Mouse (Mus musculus) layer of hippocampus, adult 18-20 months (tissue): Measurements from ENCODE around the gene Mfsd14a. TPM values are rescaled to one million over a fixed set of nuclear protein-coding genes. Genes with fewer than 3 reads are reported as not detected.

ENCODE experiments used
- DNase-seq, 2 experiments: peaks; one replicate each; pipeline ENCODE4 v3.0.0; 2022; ENCODE audit warnings: low spot score in 2 of 2
- total RNA-seq, 2 experiments: library from RNA; stranded (reverse); gene quantifications; 2 replicates each; pipeline ENCODE4 v1.2.3; 2021

Gene Mfsd14a
- total RNA-seq, 2 experiments from 2014 or later = 58.3 to 59.3 TPM

DNA sequence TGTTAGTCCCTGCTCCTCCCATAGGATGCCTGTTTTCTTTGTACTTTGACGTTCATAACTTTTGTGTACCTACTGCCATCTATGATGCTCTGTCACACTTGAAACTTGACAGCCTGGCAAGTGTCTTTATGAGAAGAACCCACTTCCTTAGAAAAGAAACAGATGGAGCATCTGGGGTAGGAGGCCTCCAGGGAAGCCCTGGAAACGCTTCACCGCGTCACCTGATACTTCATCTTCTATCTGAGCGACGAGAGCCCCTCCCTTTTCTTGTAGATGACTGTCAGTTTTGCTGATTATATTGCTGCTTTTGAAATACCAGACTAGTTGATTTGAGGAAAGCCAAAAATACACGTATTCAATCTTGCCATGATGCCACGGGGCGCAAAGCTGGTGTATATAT, 57.9 kb downstream of the Mfsd14a start:
- no peak for DNase-seq

- no peak for DNase-seq
These were observed 60.7 kb downstream of the Mfsd14a start for GRCm38 (mm10) chr3:116601781-116602180.

DNA sequence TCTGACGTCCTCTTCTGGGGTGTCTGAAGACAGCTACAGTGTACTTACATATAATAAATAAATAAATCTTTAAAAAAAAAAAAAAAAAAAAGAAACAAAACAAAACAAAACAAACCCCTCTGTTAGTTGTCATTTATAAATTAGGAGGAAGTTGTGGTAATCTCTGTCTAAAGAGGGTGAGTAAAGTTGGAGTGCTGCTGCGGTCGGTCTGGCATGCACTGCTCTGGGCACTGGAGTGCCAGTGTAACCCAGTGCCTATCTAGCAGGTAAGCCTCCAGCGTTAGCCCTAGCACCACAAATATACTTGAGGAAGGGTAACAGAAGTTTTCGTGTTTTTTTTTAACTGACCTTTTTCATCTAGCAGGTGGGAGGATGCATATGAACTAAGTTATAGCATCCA, 61.5 kb downstream of the Mfsd14a start:
- DNase-seq = no peak

DNA sequence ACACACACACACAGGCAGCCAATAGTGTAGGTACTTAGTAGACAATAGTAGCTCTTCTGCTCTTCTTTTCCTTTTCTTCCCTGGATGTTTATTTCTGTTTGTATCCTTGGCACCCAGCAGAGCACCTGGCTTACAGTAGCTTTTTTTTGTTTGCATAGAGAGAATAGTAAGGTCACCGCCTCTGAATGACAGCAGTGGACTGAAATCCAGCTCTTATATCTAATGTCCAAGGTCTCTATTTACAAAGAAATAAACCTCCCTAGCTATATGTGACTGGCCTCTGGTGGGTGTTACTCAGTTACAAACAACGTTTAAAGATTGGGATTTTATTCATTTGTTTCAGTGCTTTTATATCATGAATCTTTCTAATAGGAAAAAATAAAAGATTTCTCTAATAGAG, 62.8 kb downstream of the Mfsd14a start:
- no peak for DNase-seq

- DNase-seq = no peak
These were observed 66.9 kb downstream of the Mfsd14a start for GRCm38 (mm10) chr3:116595603-116595991.

- DNase-seq = peak; percentile 93 to 99
These were observed 67.5 kb downstream of the Mfsd14a start, which contains the start of gene Sass6 for GRCm38 (mm10) chr3:116594728-116595602. TSS of gene Sass6 (plus strand) at chr3:116594982.

DNA sequence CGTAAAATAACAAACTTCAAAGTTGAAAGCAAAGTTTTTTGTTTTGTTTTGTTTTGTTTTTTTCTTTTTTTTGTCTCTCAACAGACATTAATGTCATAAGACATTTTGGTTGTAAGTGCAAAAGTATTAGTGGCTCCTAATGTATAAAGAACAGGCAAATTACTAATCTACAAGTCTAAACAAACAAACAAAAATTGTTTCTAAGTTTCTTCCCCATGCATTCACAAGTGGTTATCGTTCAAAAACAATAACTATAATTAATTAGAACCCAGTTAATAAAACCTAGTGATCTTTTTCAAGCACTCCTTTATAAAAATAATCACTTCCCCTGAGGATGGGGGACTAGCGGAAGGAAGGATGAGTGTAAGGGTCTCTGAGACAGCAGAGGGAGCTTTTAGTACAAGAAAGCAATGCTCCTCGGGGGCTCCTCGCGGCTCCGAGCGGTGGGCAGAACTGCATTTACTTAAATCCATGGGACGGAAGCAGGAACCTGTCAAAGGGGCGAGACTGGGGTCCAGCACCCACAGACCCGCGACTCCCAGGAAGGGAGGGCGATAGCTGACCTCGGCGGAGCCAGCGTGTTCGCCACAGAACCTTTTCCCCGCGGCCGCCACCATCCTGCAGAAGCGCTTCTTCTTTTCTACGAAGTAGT, 68.3 kb downstream of the Mfsd14a start:
- no peak for DNase-seq

DNA sequence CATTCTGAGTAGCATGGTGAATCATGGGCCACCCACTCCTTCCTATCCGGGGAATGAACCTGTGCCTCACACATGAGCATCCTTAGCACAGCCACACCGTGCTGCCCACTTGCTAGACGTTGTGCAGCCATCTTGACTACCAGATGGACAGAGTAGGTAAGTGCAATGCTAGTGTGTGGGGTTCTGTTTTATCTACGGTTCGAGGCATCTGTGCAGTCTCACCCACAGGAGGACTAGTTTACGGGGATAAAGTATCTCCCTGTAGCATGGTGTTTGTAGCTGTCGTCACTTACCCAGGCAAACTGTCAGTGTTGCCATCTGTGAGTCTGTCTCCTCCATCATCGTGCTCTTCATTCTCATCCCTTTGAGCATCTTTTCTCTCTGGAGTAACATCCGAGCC, 80.3 kb downstream of the Mfsd14a start:
- peak; percentile 13 to 47 for DNase-seq

Other genes starting within 250 kb of the Mfsd14a start
- 1 to 10 TPM; 3.2 to 5.2 TPM for gene Cdc14a, start 238.6 kb downstream of the Mfsd14a start, total RNA-seq
- 10 to 100 TPM; 51.5 to 59.4 TPM for gene Rtca, start 154.5 kb downstream of the Mfsd14a start, total RNA-seq
- gene Dbt, start 149.6 kb downstream of the Mfsd14a start, total RNA-seq = 10 to 100 TPM; 16.0 to 21.9 TPM
- not detected for gene Lrrc39, start 99.7 kb downstream of the Mfsd14a start, total RNA-seq
- gene Sass6, start 67.7 kb downstream of the Mfsd14a start, total RNA-seq = 1 to 10 TPM; 8.3 to 8.7 TPM
- 10 to 100 TPM; 18.5 to 20.9 TPM for gene Trmt13, start 48.1 kb downstream of the Mfsd14a start, total RNA-seq
- not detected for gene Gm43191, start 18.6 kb upstream of the Mfsd14a start, total RNA-seq
- gene Slc35a3, start 50.2 kb upstream of the Mfsd14a start, total RNA-seq = 10 to 100 TPM; 16.5 to 18.1 TPM
- gene Agl, start 145.5 kb upstream of the Mfsd14a start, total RNA-seq = 10 to 100 TPM; 22.4 to 25.7 TPM
- 1 to 10 TPM in 1 of 2 experiments, under 1 TPM in 1; 0.74 to 1.3 TPM for gene Frrs1, start 196.8 kb upstream of the Mfsd14a start, total RNA-seq